Mouse (Mus musculus) liver, embryonic 15.5 days (tissue): ENCODE data around the gene Ap1m2. TPM values are rescaled to one million over a fixed set of nuclear protein-coding genes. Genes with fewer than 3 reads are reported as not detected.

Experiments
- ATAC-seq: fragments of 200-750 bp; cut with Nextera tagmentation; 2 replicates; pipeline ENCODE4 v1.8.0; 2017; ENCODE audit warnings: moderate number of reproducible peaks, mild to moderate bottlenecking, moderate library complexity; ENCODE audit not compliant: insufficient read depth
- H3K27ac ChIP-seq: fragments of 300-500 bp; sonication (generic); replicated peaks from 2 replicates; pipeline ENCODE4 v1.5.1; 2015; ENCODE audit warnings: mild to moderate bottlenecking, inconsistent platforms
- H3K27me3 ChIP-seq: fragments of 300-500 bp; sonication (generic); 2 replicates; pipeline ENCODE4 v1.6.1; 2015; ENCODE audit warnings: mild to moderate bottlenecking, inconsistent platforms
- H3K36me3 ChIP-seq: fragments of 300-500 bp; sonication (generic); replicated peaks from 2 replicates; pipeline ENCODE4 v1.6.1; 2015; ENCODE audit warnings: moderate library complexity, mild to moderate bottlenecking, inconsistent platforms
- H3K4me1 ChIP-seq: fragments of 300-500 bp; sonication (generic); replicated peaks from 2 replicates; pipeline ENCODE4 v1.6.1; 2015; ENCODE audit warnings: inconsistent platforms
- H3K4me2 ChIP-seq: fragments of 300-500 bp; sonication (generic); 2 replicates; pipeline ENCODE4 v1.6.1; 2015; ENCODE audit warnings: moderate library complexity, mild to moderate bottlenecking, inconsistent platforms
- H3K4me3 ChIP-seq: fragments of 300-500 bp; sonication (generic); replicated peaks from 2 replicates; pipeline ENCODE4 v1.5.1; 2015; ENCODE audit warnings: mild to moderate bottlenecking, inconsistent platforms
- H3K9ac ChIP-seq: fragments of 300-500 bp; sonication (generic); 2 replicates; pipeline ENCODE4 v1.6.1; 2015; ENCODE audit warnings: moderate library complexity, mild to moderate bottlenecking, inconsistent platforms
- H3K9me3 ChIP-seq: fragments of 300-500 bp; sonication (generic); replicated peaks from 2 replicates; pipeline ENCODE4 v1.6.1; 2016; ENCODE audit warnings: inconsistent platforms
- WGBS: fragments of 180-500 bp; shearing (Covaris S2); methylation state at CpG from one replicate; pipeline ENCODE4 v1.1.7; 2015; ENCODE audit warnings: mixed read lengths; ENCODE audit not compliant: insufficient replicate concordance; 5-methylcytosine and 5-hydroxymethylcytosine counted together
- polyA plus RNA-seq: library from polyadenylated mRNA; unstranded; fragments of >200 nt; fragmentation: Nextera tagmentation; extraction: Ambion mirVana; gene quantifications from 2 replicates; pipeline ENCODE4 v1.2.1, GENCODE M21; 2015

The Ap1m2 gene
- 0.28 and 0.68 TPM in 2 replicates for polyA plus RNA-seq

DNA sequence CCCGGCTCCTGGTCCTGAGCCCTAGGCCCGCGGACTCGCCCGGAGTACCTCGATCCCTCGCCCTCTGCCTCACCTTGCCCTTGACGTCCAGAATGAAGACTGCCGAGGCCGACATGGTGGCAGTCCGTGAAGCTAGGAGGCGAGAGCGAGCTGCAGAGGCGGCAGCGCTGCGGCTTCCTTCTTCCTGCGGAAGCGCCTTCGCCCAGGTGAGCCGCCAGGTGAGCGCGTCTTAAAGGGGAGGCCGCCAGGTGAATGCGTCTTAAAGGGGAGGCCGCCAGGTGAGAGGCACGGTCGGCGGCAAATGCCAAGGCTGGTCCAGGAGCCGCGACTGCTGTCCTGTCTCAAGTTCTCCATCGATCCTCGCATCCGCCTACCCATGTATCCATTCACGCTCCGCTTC, at the start of gene Ap1m2:
TSS of gene Ap1m2 (minus strand) at position 204 of the 400 bp plus-strand sequence.
- ATAC-seq: no peak
- no peaks in the 10 kb centered on the region for H3K9me3 ChIP-seq
- no peak within 1 kb of the TSS for H3K9ac ChIP-seq
- 25% methylated on average over 35 of the region's 35 CpGs for WGBS
- peaks cover 31% of the 10 kb centered on the region for H3K27me3 ChIP-seq
- no peaks in the 10 kb centered on the region for H3K36me3 ChIP-seq
- no peak within 1 kb of the TSS; the same call in 1 of the 2 replicates for H3K4me2 ChIP-seq
- peaks cover 35% of the 10 kb centered on the region for H3K4me1 ChIP-seq
- H3K4me3 ChIP-seq: 0 out of 2 replicates have a peak within 1 kb of the TSS, but pooled peaks have one; percentile 4
- no peak within 1 kb of the TSS for H3K27ac ChIP-seq

DNA sequence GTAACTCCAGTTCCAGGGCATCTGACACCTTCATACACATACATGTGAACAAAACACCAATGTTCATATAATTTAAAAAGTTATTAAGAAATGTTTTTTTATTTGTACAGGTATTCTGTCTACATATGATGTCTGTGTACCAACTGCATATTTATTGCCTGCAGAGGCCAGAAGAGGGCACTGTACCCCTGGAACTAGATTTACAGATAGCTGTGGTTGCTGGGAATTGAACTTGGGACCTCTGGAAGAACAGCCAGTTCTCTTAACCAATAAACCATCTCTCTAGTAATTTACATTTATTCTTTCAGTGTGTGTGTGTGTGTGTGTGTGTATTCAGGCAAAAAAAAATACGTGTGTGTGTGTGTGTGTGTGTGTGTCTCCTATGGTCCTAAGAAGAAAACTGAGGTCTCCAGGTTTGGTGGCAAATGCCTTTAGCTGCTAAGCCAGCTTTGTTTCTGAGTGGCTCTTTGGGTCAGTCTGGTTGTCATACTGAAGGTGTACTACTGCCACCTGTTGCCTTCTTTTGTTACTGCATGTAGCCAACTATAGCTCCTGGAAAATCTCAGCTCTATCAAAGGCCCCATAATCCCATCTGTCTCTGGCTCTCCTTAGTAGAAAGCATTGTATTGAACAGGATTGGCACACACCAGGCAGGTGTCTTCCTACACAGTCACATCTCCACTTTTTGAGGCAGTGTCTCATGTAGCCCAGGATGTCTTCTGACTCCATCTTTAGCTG, 45.0 kb upstream of the Ap1m2 start:
- WGBS: 4% methylated on average over 1 of the region's 1 CpGs
- no peak overlapping the region for H3K27ac ChIP-seq
- H3K9ac ChIP-seq: no peak overlapping the region
- H3K36me3 ChIP-seq: no peaks in the 10 kb centered on the region
- peaks cover 14% of the 10 kb centered on the region for H3K4me1 ChIP-seq
- no peaks in the 10 kb centered on the region for H3K9me3 ChIP-seq
- 0 out of 2 replicates have a peak, but pooled peaks have one; percentile 16 for ATAC-seq
- no peak overlapping the region for H3K4me3 ChIP-seq
- H3K27me3 ChIP-seq: peaks cover 17% of the 10 kb centered on the region
- H3K4me2 ChIP-seq: no peak overlapping the region

DNA sequence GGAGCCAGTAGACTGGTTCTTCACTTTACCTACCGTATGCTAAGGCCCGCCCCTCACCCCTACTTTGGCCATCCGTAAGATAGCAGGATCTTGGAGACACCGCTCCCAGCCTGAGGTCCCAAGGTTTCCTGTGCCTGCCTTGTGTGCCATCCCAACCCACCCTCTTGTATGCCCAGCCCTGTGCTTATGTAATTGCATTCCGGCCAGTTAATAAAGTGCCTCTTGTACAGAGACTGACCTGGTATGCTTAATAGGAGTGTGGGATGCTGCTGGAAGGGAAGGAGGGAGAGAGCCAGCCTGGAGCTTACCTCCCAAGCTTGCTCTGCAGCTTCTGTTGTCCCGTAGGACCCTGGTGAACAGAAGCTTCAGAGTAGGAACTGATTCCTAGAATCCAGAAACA, 42.7 kb upstream of the Ap1m2 start:
- H3K4me3 ChIP-seq: no peak overlapping the region
- peaks cover 16% of the 10 kb centered on the region for H3K4me1 ChIP-seq
- H3K4me2 ChIP-seq: no peak overlapping the region
- no peak for ATAC-seq
- 84% methylated on average over 6 of the region's 6 CpGs for WGBS
- H3K27ac ChIP-seq: no peak overlapping the region
- no peaks in the 10 kb centered on the region for H3K36me3 ChIP-seq
- H3K9me3 ChIP-seq: no peaks in the 10 kb centered on the region
- H3K9ac ChIP-seq: no peak overlapping the region
- 0 out of 2 replicates have a peak, but pooled peaks cover 3% of the 10 kb centered on the region for H3K27me3 ChIP-seq

DNA sequence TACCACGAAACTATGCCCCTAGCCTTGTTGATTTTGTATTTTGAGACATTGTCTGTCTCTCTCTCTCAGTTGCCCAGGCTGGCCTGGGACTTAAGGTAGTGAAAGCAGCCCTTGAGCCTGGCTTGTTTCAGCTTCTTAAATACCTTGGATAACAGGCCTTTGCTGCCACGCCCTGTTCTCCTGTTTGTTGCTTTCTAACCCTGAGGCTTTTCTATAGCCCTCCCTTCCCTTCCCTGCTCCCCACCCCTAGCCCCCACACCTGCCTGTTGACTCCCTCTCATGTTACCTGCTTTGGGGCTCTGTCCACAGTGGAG, 41.2 kb upstream of the Ap1m2 start:
- no peaks in the 10 kb centered on the region for H3K27me3 ChIP-seq
- no peaks in the 10 kb centered on the region for H3K9me3 ChIP-seq
- H3K4me1 ChIP-seq: peaks cover 16% of the 10 kb centered on the region
- H3K36me3 ChIP-seq: 0 out of 2 replicates have a peak, but pooled peaks cover 3% of the 10 kb centered on the region
- H3K27ac ChIP-seq: no peak overlapping the region
- H3K4me2 ChIP-seq: no peak overlapping the region
- no peak overlapping the region for H3K9ac ChIP-seq
- H3K4me3 ChIP-seq: no peak overlapping the region
- 40% methylated on average over 2 of the region's 2 CpGs for WGBS
- no peak for ATAC-seq

DNA sequence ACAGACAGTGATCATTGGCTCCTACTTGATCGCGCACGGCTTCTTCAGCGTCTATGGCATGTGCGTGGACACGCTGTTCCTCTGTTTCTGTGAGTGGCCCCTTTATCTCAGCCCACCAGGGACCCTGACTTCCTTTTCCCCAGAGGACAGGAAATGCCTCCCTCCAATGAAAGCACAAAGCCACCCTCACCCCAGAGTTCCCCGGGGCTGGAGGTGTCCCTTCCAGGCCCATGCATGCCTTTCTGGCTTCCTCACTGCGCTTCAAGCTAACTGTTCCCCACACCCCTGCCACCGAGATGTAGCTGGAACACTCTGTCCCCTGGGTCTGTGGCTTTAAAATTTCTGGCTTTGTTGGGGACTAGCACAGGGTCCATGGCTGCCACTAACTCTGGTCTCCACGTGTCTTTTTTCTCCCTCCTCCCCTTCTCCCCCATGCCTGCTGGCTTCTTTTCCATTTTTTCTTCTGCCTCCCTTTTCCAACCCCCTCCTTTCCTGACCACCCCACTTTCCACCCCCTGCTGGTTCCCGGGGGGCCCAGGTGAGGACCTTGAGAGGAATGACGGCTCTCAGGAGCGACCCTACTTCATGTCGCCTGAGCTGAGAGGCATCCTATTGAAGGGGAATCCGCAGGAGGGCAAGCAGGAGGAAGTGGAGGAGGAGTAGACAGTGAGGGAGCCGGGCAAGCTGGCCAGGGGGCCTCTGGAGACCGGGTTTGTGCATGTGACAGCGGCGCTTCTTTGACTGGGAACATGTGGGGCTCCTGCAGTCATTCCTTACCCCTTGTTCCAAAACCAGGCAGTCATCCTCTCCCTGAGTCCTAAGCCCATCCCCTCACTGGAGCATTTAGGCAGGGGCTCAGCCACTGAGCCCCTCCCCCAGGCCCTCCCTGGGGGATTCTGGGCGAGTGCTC, 40.6 kb upstream of the Ap1m2 start:
- no peak overlapping the region for H3K9ac ChIP-seq
- H3K36me3 ChIP-seq: 0 out of 2 replicates have a peak, but pooled peaks cover 6% of the 10 kb centered on the region
- no peak overlapping the region for H3K4me2 ChIP-seq
- H3K27me3 ChIP-seq: no peaks in the 10 kb centered on the region
- H3K4me1 ChIP-seq: peaks cover 20% of the 10 kb centered on the region
- H3K4me3 ChIP-seq: no peak overlapping the region
- H3K9me3 ChIP-seq: no peaks in the 10 kb centered on the region
- 15% methylated on average over 20 of the region's 20 CpGs for WGBS
- peak; percentile 49 for ATAC-seq
- no peak overlapping the region; the same call in 1 of the 2 replicates for H3K27ac ChIP-seq

DNA sequence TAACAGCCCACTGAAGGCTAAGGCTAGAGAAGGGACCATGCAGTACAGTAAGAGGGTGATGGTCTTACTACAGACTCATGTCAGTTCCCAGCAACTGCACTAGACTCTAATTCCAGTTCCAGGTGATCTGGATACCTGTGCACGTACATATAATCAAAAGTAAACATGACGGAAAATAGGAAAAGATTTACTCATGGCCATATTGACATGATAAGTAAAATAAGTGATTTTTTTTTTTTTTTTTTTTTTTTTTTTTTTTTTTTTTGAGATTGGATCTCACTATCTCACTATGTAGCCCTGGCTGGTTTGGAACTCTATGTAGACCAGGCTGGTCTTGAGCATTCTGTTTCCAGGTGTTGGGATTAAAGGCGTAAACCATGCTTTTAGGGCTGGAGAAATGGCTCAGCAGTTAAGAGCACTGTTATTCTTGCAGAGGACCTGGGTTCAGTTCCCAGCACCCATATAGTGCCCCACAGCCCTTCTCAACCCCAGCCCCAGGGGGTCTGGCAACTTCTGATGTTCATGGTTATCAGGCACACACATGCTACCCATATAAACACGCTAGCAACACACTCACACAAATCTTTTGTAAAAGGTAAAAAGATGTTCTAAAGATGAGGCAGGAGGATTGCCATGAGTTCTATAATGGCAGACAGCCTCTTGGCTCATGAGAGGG, 39.7 kb upstream of the Ap1m2 start:
- H3K9ac ChIP-seq: no peak overlapping the region
- H3K27ac ChIP-seq: no peak overlapping the region; the same call in 1 of the 2 replicates

DNA sequence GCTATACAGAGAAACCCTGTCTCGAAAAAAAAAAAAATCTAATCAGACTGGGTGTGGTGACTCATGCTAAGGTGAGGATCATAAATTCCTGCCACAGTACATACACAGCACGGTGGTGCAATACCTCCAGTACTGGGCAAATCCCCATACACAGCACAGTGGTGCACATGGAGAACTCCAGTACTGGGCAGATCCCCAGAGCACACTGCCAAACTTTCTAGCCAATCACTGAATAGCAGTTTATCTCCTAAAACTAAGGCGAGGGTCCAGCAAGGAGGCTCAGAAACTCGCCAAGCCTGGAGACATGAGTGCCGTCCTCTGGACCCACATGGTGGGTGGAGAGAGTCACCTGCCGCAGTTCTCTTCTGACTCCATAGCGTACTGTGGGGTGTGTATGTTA, 39.0 kb upstream of the Ap1m2 start:
- WGBS: 60% methylated on average over 7 of the region's 7 CpGs
- Histone ChIP-seq H3K9me3 (no peaks in the 10 kb centered on the region), H3K27ac (no peak overlapping the region), H3K36me3 (0 out of 2 replicates have a peak, but pooled peaks cover 6% of the 10 kb centered on the region), H3K4me1 (peaks cover 20% of the 10 kb centered on the region), H3K4me3 (no peak overlapping the region), H3K9ac (no peak overlapping the region), H3K4me2 (no peak overlapping the region), H3K27me3 (no peaks in the 10 kb centered on the region)
- no peak for ATAC-seq

More for the DNA sequence above, 39.7 kb upstream of the Ap1m2 start:
- H3K36me3 ChIP-seq: 0 out of 2 replicates have a peak, but pooled peaks cover 6% of the 10 kb centered on the region
- H3K9me3 ChIP-seq: no peaks in the 10 kb centered on the region
- H3K4me3 ChIP-seq: no peak overlapping the region
- no peak for ATAC-seq
- peaks cover 20% of the 10 kb centered on the region for H3K4me1 ChIP-seq
- H3K4me2 ChIP-seq: no peak overlapping the region
- WGBS: 70% methylated on average over 4 of the region's 4 CpGs
- H3K27me3 ChIP-seq: no peaks in the 10 kb centered on the region

DNA sequence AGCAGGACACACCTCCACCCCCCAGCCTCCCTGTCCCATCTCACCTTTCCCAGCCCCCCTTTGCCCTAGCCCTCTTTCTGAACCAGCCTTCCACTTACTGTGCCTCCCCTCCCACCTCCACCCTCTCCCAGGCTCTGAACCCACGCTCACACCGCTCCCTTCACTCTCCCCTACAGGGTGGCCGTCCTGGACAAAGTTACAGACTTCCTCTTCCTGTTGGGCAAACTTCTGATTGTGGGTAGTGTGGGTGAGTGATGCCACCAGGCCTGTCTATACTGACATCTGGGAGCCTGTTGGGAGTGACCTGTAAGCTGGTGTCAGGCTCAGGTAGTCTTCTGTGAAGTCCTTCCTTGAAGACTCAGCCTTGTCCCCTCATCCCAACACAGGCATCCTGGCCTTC, 36.0 kb upstream of the Ap1m2 start:
- no peak for ATAC-seq
- WGBS: 59% methylated on average over 3 of the region's 3 CpGs

DNA sequence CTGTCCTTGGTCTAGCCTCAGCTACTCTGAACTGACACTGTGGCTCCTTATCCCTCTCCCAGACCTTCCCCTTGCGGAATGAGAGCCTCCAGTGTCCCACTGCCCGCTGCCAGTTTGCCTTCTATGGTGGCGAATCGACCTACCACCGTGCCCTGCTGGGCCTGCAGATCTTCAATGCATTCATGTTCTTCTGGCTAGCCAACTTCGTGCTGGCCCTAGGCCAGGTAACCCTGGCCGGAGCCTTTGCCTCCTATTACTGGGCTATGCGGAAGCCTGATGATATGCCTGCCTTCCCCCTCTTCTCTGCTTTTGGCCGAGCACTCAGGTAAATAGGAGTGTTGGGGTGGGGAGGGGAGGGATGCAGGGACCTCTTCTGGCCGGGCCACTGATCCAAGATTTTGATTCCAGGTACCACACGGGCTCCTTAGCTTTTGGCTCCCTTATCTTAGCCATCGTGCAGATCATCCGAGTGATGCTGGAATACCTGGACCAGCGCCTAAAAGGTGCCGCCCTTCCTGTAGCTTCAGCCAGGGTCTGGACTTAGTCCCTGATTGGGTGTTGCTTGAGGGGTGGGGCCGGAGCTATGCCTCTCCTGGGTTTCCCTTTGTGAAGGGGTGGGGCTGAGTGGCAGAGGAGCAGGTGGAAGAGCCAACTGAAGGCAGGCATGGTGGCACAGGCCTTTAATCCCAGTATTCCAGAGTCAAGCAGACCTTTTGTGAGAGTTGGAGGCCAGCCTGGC, 34.7 kb upstream of the Ap1m2 start:
- Histone ChIP-seq H3K9ac (no peak overlapping the region), H3K36me3 (peaks cover 25% of the 10 kb centered on the region; the same call in 1 of the 2 replicates), H3K27ac (no peak overlapping the region), H3K9me3 (no peaks in the 10 kb centered on the region), H3K4me2 (no peak overlapping the region), H3K4me3 (no peak overlapping the region), H3K4me1 (0 out of 2 replicates have a peak, but pooled peaks cover 4% of the 10 kb centered on the region), H3K27me3 (no peaks in the 10 kb centered on the region)
- WGBS: 76% methylated on average over 16 of the region's 16 CpGs
- ATAC-seq: no peak

More for the DNA sequence above, 36.0 kb upstream of the Ap1m2 start:
- H3K4me3 ChIP-seq: no peak overlapping the region
- H3K4me2 ChIP-seq: no peak overlapping the region
- no peak overlapping the region for H3K27ac ChIP-seq
- peaks cover 17% of the 10 kb centered on the region for H3K4me1 ChIP-seq
- no peaks in the 10 kb centered on the region for H3K9me3 ChIP-seq
- no peak overlapping the region for H3K9ac ChIP-seq
- peaks cover 15% of the 10 kb centered on the region; the same call in 1 of the 2 replicates for H3K36me3 ChIP-seq
- no peaks in the 10 kb centered on the region for H3K27me3 ChIP-seq

DNA sequence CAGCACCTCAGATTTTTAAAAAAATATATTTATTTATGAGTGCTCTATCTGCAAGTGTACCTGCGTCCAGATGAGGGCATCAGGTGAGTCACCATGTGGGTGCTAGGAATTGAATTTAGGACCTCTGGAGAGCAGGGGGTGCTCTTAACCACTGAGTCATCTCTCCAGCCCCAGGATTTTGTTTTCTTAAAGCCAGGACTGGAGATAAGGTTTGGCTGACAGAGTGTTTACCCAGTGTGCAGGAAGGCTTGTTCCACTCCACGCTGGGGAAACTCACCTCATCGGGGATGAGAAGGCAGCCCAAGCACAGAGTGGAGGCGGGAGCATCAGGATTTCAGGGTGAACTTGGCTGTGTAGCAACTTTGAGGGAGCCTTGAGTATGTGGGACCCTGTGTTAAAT, 28.3 kb upstream of the Ap1m2 start:
- Histone ChIP-seq H3K4me3 (no peak overlapping the region), H3K27ac (no peak overlapping the region), H3K27me3 (no peaks in the 10 kb centered on the region), H3K4me2 (no peak overlapping the region), H3K9ac (no peak overlapping the region), H3K4me1 (no peaks in the 10 kb centered on the region), H3K9me3 (no peaks in the 10 kb centered on the region), H3K36me3 (peaks cover 18% of the 10 kb centered on the region; the same call in 1 of the 2 replicates)
- WGBS: 60% methylated on average over 4 of the region's 4 CpGs
- ATAC-seq: no peak
